Mouse (Mus musculus): ENCODE measurements around the gene Armcx6. TPM values are rescaled to one million over a fixed set of nuclear protein-coding genes. Genes with fewer than 3 reads are reported as not detected.

Gene Armcx6
- total RNA-seq, 2 experiments from 2014 or later: 6.1 to 6.5 TPM

Small RNA genes within 50 kb of the gene (microRNA-seq; reads per million reads assigned to microRNA genes)
- gene Mir7093: 0.40 to 1.3 reads per million in 2 experiments

Other genes with a start within 250 kb of the Armcx6 start
- 10 to 100 TPM; 19.8 to 21.3 TPM for gene Timm8a1, start 209.6 kb downstream of the Armcx6 start, total RNA-seq (2021)
- under 1 TPM; 0.87 to 0.91 TPM for gene Btk, start 167.8 kb downstream of the Armcx6 start, total RNA-seq (2021)
- 100 to 1,000 TPM; 125 to 148 TPM for gene Rpl36a, start 165.8 kb downstream of the Armcx6 start, total RNA-seq (2021)
- 1 to 10 TPM; 7.3 to 8.5 TPM for gene Gla, start 150.3 kb downstream of the Armcx6 start, total RNA-seq (2021)
- gene Hnrnph2, start 150.2 kb downstream of the Armcx6 start, total RNA-seq (2021): 100 to 1,000 TPM; 155 to 158 TPM
- 10 to 100 TPM; 33.4 to 38.1 TPM for gene Armcx4, start 64.9 kb downstream of the Armcx6 start, total RNA-seq (2021)
- 10 to 100 TPM; 50.8 to 59.2 TPM for gene Armcx1, start 33.5 kb downstream of the Armcx6 start, total RNA-seq (2021)
- gene Armcx3, start 5.2 kb upstream of the Armcx6 start, total RNA-seq (2021): 10 to 100 TPM; 78.1 to 85.7 TPM
- 10 to 100 TPM; 78.5 to 80.1 TPM for gene Armcx2, start 57.8 kb upstream of the Armcx6 start, total RNA-seq (2021)
- under 1 TPM in 1 of 2 experiments, not detected in 1; 0.10 TPM for gene Nxf2, start 213.3 kb upstream of the Armcx6 start, total RNA-seq (2021)

Measured in layer of hippocampus, postnatal 25 days (tissue).